Mouse (Mus musculus) small intestine, adult 10 weeks (tissue): Measurements from ENCODE around the gene Adck2. TPM values are rescaled to one million over a fixed set of nuclear protein-coding genes. Genes with fewer than 3 reads are reported as not detected.

Experiments
- polyA plus RNA-seq: library from polyadenylated mRNA; stranded (reverse); fragments of 350-450 nt; fragmentation: Illumina TruSeq; extraction: RNeasy Lipid Tissue Mini Kit (QIAGEN cat#74804); gene quantifications from one replicate; pipeline ENCODE4 v1.2.3, GENCODE M21; 2014; ENCODE audit warnings: low replicate concordance

Adck2 gene
- polyA plus RNA-seq = 2.2 TPM

DNA sequence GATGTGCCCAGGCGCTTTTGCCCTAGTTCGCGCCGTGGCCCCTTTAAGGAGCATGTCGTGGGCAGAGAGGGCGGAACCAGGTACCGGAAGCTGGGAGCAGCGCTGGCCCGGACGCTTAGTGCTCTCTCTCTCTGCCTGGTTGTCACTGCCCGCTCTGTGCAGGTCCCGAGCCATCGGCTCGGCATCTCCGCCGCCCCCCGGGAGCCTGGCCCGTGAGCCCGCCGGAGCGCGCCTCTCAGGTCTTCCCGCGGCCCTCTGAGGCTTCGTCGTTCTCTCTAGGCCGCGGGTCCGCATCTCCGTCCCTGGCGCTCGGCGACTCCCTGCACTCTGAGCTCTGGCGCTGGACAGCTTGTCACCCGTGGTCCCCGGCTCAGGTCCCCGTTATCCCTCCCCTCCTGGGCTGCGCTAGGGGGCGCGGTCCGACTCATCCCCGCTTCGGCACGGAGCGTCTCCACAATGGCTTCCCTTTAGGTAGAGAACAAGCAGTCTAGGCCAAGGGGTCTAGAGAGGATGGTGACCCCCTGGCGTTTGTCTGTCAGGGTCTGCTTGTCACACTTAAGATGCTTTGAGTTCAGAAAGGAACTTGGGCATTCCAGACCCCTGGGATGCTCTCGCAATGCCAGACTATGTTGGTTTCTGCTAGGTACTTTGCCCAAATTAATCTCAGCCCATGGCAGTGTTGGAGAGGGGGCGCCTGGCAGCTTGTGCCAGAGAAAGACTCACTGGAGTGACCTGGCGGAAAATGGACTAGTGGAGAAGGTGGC lies at the start of gene Adck2:
Adck2 (plus strand) TSS at position 83 of the 764 bp plus-strand sequence.

DNA sequence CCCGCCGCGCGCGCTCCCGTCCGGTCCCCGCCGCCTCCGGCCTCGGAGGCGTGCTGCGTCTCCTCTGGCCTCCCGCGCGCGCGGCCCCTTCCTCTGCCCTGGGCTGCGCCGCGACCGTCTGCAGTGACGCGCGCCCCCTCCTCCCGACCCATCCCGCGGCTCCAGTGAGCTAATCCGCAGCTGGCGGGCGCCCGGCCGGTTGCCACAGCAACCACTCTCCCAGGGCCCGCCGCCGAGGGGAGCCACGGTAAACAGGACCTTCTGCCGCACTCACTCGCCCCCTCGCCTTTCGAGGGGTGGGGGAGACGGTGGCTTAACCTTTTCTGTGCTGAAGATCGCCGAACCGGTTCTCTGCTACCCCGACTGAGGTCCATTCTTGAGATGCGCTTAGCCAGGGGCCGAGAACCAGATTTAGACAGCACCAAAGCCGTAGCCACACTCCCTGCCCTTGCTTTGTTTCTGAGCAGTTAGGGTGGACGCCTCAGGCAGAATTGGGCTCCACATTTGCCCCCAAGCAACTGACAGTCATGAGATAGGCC lies 15.9 kb upstream of the Adck2 start, which contains the start of gene Dennd2a:
Dennd2a (minus strand) TSS at position 145 of the 539 bp plus-strand sequence.

DNA sequence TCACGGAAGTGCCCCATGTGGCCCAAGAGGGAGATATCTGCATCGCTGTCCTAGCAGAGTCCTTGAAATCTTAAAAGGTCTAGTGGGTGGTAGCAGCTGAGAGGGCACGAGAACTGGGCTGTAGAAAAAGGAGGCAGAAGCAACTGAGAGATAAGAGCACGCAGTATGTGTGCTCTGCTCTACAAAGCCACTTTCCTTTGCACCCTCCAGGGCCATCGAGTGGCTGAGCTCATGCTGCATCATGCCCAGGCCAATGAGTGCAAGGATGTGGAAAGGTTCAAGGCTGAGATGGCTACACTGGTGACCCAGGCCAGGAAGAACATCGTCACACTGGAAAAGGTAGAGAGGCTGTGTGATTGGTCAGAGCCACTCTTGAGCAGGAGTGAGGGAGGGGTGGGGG lies 11.8 kb downstream of the Adck2 start, which contains the start of gene Gm42420:
Gm42420 (plus strand) TSS at position 237 of the 400 bp plus-strand sequence.

DNA sequence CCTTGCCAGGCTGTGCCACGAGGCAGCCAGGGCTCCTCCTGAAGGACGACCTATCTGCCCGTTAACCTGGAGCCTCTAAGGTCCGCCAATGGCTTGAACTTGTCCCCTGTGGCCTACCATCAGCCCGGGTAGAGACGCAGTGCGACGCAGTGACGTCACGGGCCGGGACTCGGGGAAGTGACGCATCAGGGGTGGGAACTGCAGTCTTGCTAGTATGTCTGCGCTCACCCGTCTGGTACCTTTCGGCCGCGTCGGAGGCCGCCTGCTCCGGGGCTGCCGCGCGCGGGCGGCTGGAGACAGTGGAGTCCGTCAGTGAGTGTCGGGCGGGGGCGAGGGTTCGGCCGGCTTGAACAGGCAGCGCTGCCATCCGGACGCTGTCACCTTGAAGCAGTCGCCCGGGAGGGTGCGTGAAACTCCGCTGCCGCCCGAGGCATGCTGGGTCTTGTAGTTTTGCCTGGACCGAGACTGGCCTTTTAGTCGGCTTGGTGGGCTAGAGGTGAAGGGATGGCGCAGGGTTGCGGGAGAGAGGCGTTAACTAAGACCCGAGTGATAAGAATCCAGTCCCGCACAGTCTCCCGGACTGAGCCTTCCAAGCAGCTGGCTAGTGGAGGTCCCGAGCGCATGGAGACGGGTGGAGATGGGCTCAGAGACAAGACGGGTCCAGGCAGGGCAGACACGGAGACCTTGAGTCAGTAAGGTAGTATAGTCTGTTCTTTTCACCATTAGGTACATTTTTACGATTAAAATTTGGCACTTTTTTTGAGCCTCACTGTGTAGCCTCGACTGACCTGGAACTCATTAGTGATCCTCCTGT lies 18.9 kb downstream of the Adck2 start, which contains the start of gene Ndufb2:
Ndufb2 (plus strand) TSS at position 174 of the 814 bp plus-strand sequence.

Other genes with a start within 250 kb of the Adck2 start
- 26.3 TPM for gene Slc37a3, start 196.2 kb upstream of the Adck2 start, polyA plus RNA-seq
- gene Rab19, start 192.7 kb upstream of the Adck2 start, polyA plus RNA-seq = 5.0 TPM
- gene Mkrn1, start 153.4 kb upstream of the Adck2 start, polyA plus RNA-seq = 125 TPM
- gene Dennd2a, start 16.0 kb upstream of the Adck2 start, polyA plus RNA-seq = 0.45 TPM
- gene Gm42420, start 11.9 kb downstream of the Adck2 start, polyA plus RNA-seq = not detected
- 42.7 TPM for gene Ndufb2, start 18.7 kb downstream of the Adck2 start, polyA plus RNA-seq
- gene Braf, start 151.6 kb downstream of the Adck2 start, polyA plus RNA-seq = 16.5 TPM
- 210 TPM for gene Mrps33, start 237.1 kb downstream of the Adck2 start, polyA plus RNA-seq